8 mouse cellular contexts compared by ENCODE assay signal in genomic region chr15:81584913-81585745, GRCm38 (mm10). TPM values are rescaled to one million over a fixed set of nuclear protein-coding genes. Genes with fewer than 3 reads are reported as not detected.
A peak's percentile ranks its signal among the peaks of the same experiment; 100 is the strongest.
DNase-seq lines count a peak whose midpoint lies in the region; ATAC-seq lines count a peak whose summit lies in the region.

Gene Ep300, plus strand, starts transcription at chr15:81585351.

- peak within 1 kb of the TSS; percentile 100 for H3K27ac ChIP-seq in heart, embryonic 10.5 days
- peak within 1 kb of the TSS; percentile 100 for H3K27ac ChIP-seq in kidney, embryonic 15.5 days

- peak; percentile 97 to 98 for DNase-seq in B cell, adult 2 months
- peak; percentile 99 for DNase-seq in brain, adult 2 months (ENCODE audit: low read depth, low spot score)
- DNase-seq in heart, embryonic 10.5 days (ENCODE audit: low spot score) = peak; percentile 99
- DNase-seq in liver = peak; percentile 98
- peak; percentile 96 to 99 for DNase-seq in spleen, postnatal 4 days (ENCODE audit: low spot score in 2 of 2)

- H3K9me3 ChIP-seq in heart, embryonic 10.5 days = no peaks in the 10 kb centered on the region
- H3K9me3 ChIP-seq in kidney, embryonic 15.5 days (replicated peaks) = no peaks in the 10 kb centered on the region

- peak within 1 kb of the TSS; percentile 75 for H3K4me2 ChIP-seq in kidney, embryonic 15.5 days

- ATAC-seq in erythroblast, adult 5-6 weeks (replicated peaks; ENCODE audit: low FRiP score, poor library complexity, severe bottlenecking) = peak; percentile 86
- ATAC-seq in kidney, embryonic 15.5 days (replicated peaks; ENCODE audit: low FRiP score) = peak; percentile 94
- peak; percentile 85 for ATAC-seq in monocyte, adult 5-6 weeks (replicated peaks; ENCODE audit: insufficient number of reproducible peaks, low FRiP score, low TSS enrichment, poor library complexity, severe bottlenecking)

- H3K27me3 ChIP-seq in heart, embryonic 10.5 days (ENCODE audit: insufficient read depth, poor library complexity, severe bottlenecking) = no peaks in the 10 kb centered on the region
- no peaks in the 10 kb centered on the region for H3K27me3 ChIP-seq in kidney, embryonic 15.5 days

- H3K4me3 ChIP-seq in heart, embryonic 10.5 days = peak within 1 kb of the TSS; percentile 93
- H3K4me3 ChIP-seq in kidney, embryonic 15.5 days (replicated peaks) = peak within 1 kb of the TSS; percentile 98

- peak within 1 kb of the TSS; percentile 97 for H3K9ac ChIP-seq in kidney, embryonic 15.5 days

- H3K36me3 ChIP-seq in heart, embryonic 10.5 days = peaks cover 9% of the 10 kb centered on the region; the same call in 1 of the 2 replicates
- peaks cover 10% of the 10 kb centered on the region; the same call in 1 of the 2 replicates for H3K36me3 ChIP-seq in kidney, embryonic 15.5 days

- under 1% methylated on average over 63 of the region's 68 CpGs for WGBS in heart, embryonic 10.5 days
- WGBS in kidney, embryonic 15.5 days = under 1% methylated on average over 53 of the region's 68 CpGs

- H3K4me1 ChIP-seq in heart, embryonic 10.5 days = peaks cover 12% of the 10 kb centered on the region; the same call in 1 of the 2 replicates
- H3K4me1 ChIP-seq in kidney, embryonic 15.5 days = peaks cover 24% of the 10 kb centered on the region

RNA-seq across cellular contexts. Expression of gene Ep300, which starts in this region (rescaled TPM):
- total RNA-seq in erythroblast, adult 5-6 weeks (2015; ENCODE audit: low replicate concordance) = 177 and 234 TPM in 2 replicates
- 187 and 219 TPM in 2 replicates for total RNA-seq in erythroblast, adult 5-6 weeks (2017; ENCODE audit: low replicate concordance)
- polyA plus RNA-seq in heart, embryonic 10.5 days (2016; fragmentation: Nextera tagmentation; extraction: Ambion mirVana) = 15.0 and 25.3 TPM in 2 replicates
- 18.6 and 19.0 TPM in 2 replicates for polyA plus RNA-seq in kidney, embryonic 15.5 days (2015; fragmentation: Nextera tagmentation; extraction: Ambion mirVana)
- 62.5 to 122 TPM (median 65.7 TPM) in 3 replicates for total RNA-seq in monocyte, adult 5-6 weeks (2017)

Comparison
In these comparisons a context has a peak if more than half of its experiments do, and no peak if none do; other contexts are left out.
1. Peak in every context shown above with its lines: DNase-seq, ATAC-seq, H3K4me3 ChIP-seq and H3K27ac ChIP-seq.